Mouse (Mus musculus) colon, adult 2 months (tissue): ENCODE measurements around the gene Mepe. TPM values are rescaled to one million over a fixed set of nuclear protein-coding genes. Genes with fewer than 3 reads are reported as not detected.

Experiments
- polyA plus RNA-seq: library from polyadenylated mRNA; depleted of rRNA; stranded (reverse); fragments of >200 nt; gene quantifications from 2 replicates; pipeline ENCODE4 v1.2.3, GENCODE M21; 2012; rRNA removed

Gene Mepe
- polyA plus RNA-seq, result not detected in 2 replicates

GRCm38 (mm10) chr5:104325029-104325428 lies at the start of gene Mepe:
Gene Mepe (plus strand): TSS chr5:104325329.

GRCm38 (mm10) chr5:104298994-104299393 lies 26.1 kb upstream of the Mepe start, which contains the start of gene Ibsp:
Gene Ibsp (plus strand): TSS chr5:104299171.

Other genes starting within 250 kb of the Mepe start
- gene Gm17660, start 247.7 kb upstream of the Mepe start, polyA plus RNA-seq, result not detected in 2 replicates
- gene Sparcl1, start 211.6 kb upstream of the Mepe start, polyA plus RNA-seq, result 103 and 110 TPM in 2 replicates
- gene Dspp, start 154.6 kb upstream of the Mepe start, polyA plus RNA-seq, result 0.08 TPM in 1 of 2 replicates, not detected in the other
- 0.05 and 0.35 TPM in 2 replicates for gene Dmp1, start 122.7 kb upstream of the Mepe start, polyA plus RNA-seq
- gene Ibsp, start 26.2 kb upstream of the Mepe start, polyA plus RNA-seq, result not detected in 2 replicates
- gene Spp1, start 109.8 kb downstream of the Mepe start, polyA plus RNA-seq, result 0.30 and 1.4 TPM in 2 replicates
- gene Pkd2, start 134.1 kb downstream of the Mepe start, polyA plus RNA-seq, result 22.4 and 24.2 TPM in 2 replicates
- 1.1 and 1.2 TPM in 2 replicates for gene BC005561, start 183.0 kb downstream of the Mepe start, polyA plus RNA-seq